Mouse (Mus musculus): ENCODE measurements around the gene Dnpep. TPM values are rescaled to one million over a fixed set of nuclear protein-coding genes. Genes with fewer than 3 reads are reported as not detected.

Gene Dnpep
- total RNA-seq, 1 experiment from 2014 or later: 37.5 TPM

GRCm38 (mm10) chr1:75336461-75336860, 18.7 kb upstream of the Dnpep start:
- ATAC-seq (replicated peaks; ENCODE audit: low read depth, poor library complexity, severe bottlenecking): no peak

GRCm38 (mm10) chr1:75331271-75331670, 13.5 kb upstream of the Dnpep start:
- ATAC-seq (replicated peaks; ENCODE audit: low read depth, poor library complexity, severe bottlenecking): no peak

GRCm38 (mm10) chr1:75327461-75327860, 9.7 kb upstream of the Dnpep start:
- ATAC-seq (replicated peaks; ENCODE audit: low read depth, poor library complexity, severe bottlenecking): no peak

GRCm38 (mm10) chr1:75319166-75319565, 1.4 kb upstream of the Dnpep start:
- ATAC-seq (replicated peaks; ENCODE audit: low read depth, poor library complexity, severe bottlenecking): no peak

GRCm38 (mm10) chr1:75318736-75319135, 946 bp upstream of the Dnpep start:
- ATAC-seq (replicated peaks; ENCODE audit: low read depth, poor library complexity, severe bottlenecking): no peak

- no peak for ATAC-seq (replicated peaks; ENCODE audit: low read depth, poor library complexity, severe bottlenecking)
These were observed 511 bp upstream of the Dnpep start for GRCm38 (mm10) chr1:75318301-75318700.

- peak; percentile 27 for ATAC-seq (replicated peaks; ENCODE audit: low read depth, poor library complexity, severe bottlenecking)
These were observed 939 bp downstream of the Dnpep start for GRCm38 (mm10) chr1:75316861-75317240.

GRCm38 (mm10) chr1:75315456-75316365, 2.1 kb downstream of the Dnpep start:
- no peak for ATAC-seq (replicated peaks; ENCODE audit: low read depth, poor library complexity, severe bottlenecking)

GRCm38 (mm10) chr1:75315011-75315410, 2.8 kb downstream of the Dnpep start:
- ATAC-seq (replicated peaks; ENCODE audit: low read depth, poor library complexity, severe bottlenecking): no peak

GRCm38 (mm10) chr1:75311694-75312093, 6.1 kb downstream of the Dnpep start:
- no peak for ATAC-seq (replicated peaks; ENCODE audit: low read depth, poor library complexity, severe bottlenecking)

GRCm38 (mm10) chr1:75304662-75305061, 13.1 kb downstream of the Dnpep start:
- no peak for ATAC-seq (replicated peaks; ENCODE audit: low read depth, poor library complexity, severe bottlenecking)

- ATAC-seq (replicated peaks; ENCODE audit: low read depth, poor library complexity, severe bottlenecking): no peak
These were observed 23.5 kb downstream of the Dnpep start for GRCm38 (mm10) chr1:75294294-75294693.

GRCm38 (mm10) chr1:75293331-75293701, 24.5 kb downstream of the Dnpep start:
- ATAC-seq (replicated peaks; ENCODE audit: low read depth, poor library complexity, severe bottlenecking): no peak

- ATAC-seq (replicated peaks; ENCODE audit: low read depth, poor library complexity, severe bottlenecking): no peak
These were observed 25.1 kb downstream of the Dnpep start for GRCm38 (mm10) chr1:75292476-75293330.

- no peak for ATAC-seq (replicated peaks; ENCODE audit: low read depth, poor library complexity, severe bottlenecking)
These were observed 26.5 kb downstream of the Dnpep start for GRCm38 (mm10) chr1:75291321-75291720.

- peak; percentile 60 for ATAC-seq (replicated peaks; ENCODE audit: low read depth, poor library complexity, severe bottlenecking)
These were observed 27.2 kb downstream of the Dnpep start for GRCm38 (mm10) chr1:75290582-75290981.

GRCm38 (mm10) chr1:75289888-75290431, 27.8 kb downstream of the Dnpep start:
- no peak for ATAC-seq (replicated peaks; ENCODE audit: low read depth, poor library complexity, severe bottlenecking)

- no peak for ATAC-seq (replicated peaks; ENCODE audit: low read depth, poor library complexity, severe bottlenecking)
These were observed 28.4 kb downstream of the Dnpep start for GRCm38 (mm10) chr1:75289376-75289775.

GRCm38 (mm10) chr1:75284911-75285310, 32.9 kb downstream of the Dnpep start:
- no peak for ATAC-seq (replicated peaks; ENCODE audit: low read depth, poor library complexity, severe bottlenecking)

GRCm38 (mm10) chr1:75283017-75283416, 34.8 kb downstream of the Dnpep start:
- no peak for ATAC-seq (replicated peaks; ENCODE audit: low read depth, poor library complexity, severe bottlenecking)

GRCm38 (mm10) chr1:75278228-75278627, 39.6 kb downstream of the Dnpep start, which contains the start of gene Resp18:
Gene Resp18 (minus strand): TSS chr1:75278415.
- no peak for ATAC-seq (replicated peaks; ENCODE audit: low read depth, poor library complexity, severe bottlenecking)
